Mouse (Mus musculus): ENCODE measurements at regions not wholly inside any gene's neighbourhood (a gene's known extent, or its start where the extent isn't known, plus 50 kb on each side); places are given as distances from the start of the nearest gene placed in this dataset.
"Not testable (repeated sequence)": the region's sequence is repeated elsewhere in the genome, so short reads cannot be mapped to it uniquely, and the experiment has no call there.

DNA sequence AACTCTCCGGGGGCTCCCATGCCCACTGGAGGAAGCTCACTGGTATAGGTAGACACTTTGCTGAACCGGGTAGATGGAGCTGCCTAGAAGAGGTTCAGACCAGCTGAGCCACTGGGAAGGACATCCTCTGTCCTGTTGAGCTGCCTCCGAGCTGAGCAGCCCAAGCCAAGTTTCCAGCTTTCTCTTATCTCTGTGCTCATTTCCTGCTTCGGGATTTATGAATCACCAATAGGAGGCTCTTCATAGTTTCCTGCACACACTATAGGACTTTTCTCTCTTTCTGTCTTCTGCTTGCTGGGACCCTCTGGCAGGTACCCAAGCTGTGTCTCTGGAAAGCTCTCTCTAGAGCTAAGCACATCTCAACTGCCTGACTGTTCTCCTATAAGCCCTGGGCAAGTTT lies 177.4 kb upstream of the Hes1 start:
- intact Hi-C loops (cut with DNase I): no loop called here
- DNase-seq (ENCODE audit: low spot score in 2 of 2): no peak

DNA sequence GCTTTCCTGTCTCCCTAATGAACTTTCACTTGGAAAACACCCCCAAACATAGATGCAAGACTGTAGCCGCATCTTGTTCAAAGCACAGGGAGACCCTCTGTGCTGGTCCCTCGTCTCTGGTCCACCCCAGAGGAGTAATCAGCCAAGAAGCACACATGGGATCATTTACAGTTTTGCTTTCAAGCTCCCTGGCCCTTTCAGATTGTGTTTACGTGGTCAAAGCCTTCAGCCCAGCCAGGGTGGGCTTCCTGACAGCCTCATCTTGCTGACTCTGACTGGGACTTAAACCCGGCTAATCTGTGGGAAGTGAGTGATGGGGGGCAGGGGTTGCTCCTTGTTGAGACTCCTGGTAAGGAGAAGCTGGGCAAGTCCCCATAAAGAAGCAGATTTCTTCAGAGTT lies 174.8 kb upstream of the Hes1 start:
- no peak for DNase-seq (ENCODE audit: low spot score in 2 of 2)
- intact Hi-C loops (cut with DNase I): no loop called here

DNA sequence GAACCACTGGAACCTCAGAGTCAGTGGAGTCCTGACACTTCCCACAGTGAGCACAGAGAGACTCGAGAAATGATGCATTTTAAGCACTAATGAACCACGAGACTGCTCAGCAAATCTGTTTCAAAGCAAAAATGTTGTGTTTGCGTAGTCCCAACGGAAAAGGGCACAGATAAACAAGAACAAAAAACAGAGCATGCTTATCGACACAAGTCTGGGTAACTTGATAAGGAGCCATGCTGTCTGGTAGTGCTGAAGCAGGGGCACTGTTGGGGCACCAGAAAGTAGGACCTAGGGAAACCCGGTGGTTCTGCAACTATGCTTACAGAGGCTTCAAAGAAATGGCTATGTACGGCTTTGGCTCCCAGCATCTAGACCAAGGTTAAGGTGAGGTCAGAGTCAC lies 172.7 kb upstream of the Hes1 start:
- intact Hi-C loops (cut with DNase I): no loop called here
- DNase-seq (ENCODE audit: low spot score in 2 of 2): no peak

DNA sequence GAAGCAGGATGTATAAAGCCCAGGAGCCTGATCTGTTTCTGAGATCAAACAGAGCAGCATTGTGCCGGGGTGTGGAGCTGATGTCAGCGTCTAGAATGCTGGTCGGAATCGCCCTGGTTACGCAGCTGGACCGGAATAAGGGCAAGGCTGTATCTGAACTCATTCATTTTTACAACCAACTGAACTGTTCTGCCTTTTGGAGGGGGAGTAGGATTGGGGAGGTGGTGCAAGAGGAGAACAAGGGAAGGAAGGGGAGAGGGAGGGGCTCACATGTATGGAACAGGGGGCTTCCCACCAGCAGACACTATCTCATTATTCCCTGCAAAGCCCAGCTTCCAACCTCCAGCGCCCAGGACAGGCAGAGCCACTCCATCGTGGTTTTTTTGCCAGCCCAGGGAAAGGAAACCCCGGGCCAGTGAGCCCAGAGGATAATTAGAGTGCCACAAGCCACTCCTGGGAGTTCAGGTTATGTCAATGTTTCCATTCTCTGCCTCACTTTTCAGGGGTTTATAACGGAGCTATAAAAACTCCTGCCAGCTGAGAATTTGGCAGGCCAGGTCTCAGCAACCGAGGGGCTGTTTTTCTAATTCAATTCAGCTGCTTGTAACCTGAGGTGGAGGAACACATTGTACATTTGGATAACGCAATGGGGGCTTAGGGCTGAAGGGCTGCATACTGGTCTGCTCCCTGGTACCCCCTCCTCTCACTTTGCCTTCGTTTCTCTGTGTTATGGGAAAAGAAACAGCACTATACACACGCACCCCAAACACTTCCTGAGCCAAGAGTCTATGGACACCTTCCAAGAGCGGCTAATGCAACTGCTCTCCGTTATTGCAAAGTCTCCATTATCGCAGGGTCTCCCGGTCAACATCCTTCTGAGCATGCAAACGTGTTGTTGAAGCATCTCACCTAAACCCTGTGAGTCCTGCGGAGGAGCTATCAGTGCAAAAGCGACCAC lies 170.0 kb upstream of the Hes1 start:
- intact Hi-C loops (cut with DNase I): no loop called here
- DNase-seq (ENCODE audit: low spot score in 2 of 2): peak in 1 of 2 experiments; percentile 19

DNA sequence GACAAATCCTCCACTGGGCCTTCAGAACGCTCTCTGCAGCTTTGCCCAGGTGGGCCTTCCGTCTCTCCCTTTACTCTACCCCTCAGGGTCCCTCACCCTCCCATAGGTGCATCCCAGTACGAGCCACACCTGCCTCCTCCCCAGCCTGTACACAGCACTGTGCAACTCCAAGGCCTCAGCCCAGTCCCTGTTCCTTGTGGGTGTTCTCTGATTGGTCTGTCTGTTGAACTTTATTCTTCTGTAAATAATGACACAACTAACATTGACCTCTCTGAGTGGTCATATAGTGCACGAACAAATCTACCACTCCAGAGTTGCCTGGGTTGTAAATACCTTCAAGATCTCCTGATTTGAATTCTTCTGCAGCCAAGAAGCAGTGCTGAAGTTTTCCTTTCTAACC lies 167.8 kb upstream of the Hes1 start:
- intact Hi-C loops (cut with DNase I): no loop called here
- DNase-seq (ENCODE audit: low spot score in 2 of 2): no peak

DNA sequence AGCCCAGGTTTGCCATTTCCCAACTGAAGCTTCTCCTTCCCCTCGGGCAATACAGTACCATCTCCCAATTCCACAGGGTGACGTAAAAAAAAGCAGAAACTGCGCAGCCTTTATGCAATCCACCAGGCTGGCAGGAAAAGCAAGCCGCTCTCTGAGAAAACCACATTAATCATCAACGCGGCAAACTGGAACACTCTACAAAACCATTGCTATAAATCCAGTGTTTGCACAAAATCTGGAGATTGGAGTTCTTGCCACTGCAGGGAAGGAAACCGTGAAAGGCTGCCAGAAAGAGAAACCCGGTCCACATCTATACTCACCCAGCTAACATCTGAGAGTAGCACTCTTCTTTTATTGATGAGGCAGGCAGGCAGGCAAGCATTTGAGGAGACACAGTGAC lies 160.7 kb upstream of the Hes1 start:
- intact Hi-C loops (cut with DNase I): no loop called here
- DNase-seq (ENCODE audit: low spot score in 2 of 2): no peak

DNA sequence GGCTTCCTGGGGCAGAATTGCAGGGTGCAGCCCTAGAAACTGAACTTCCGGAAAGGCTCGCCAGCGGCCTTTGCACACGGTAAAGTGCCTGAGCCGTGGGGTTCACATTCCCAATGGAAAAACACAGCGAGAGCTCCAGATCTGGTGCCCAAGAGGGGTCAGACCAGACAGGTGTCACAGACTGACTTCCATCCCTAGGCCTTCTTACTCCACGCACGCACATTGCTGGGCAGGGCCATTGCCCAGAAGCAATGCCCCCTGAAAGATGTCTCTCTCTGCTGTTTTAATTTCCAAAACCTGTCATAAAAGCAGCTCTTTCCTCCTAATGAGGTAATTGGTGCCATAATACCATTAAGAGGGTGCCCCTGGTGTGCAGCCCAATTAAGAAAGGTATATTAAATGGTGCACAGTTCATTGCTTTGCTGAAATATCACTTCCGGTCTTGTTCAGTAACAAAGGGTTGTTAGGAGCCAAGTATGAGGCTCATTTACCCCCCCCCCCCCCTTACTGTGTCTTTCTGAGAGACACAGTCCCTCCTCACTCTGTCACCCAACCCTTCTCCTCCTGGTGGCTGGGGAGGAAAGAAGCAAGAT lies 159.9 kb upstream of the Hes1 start:
- intact Hi-C loops (cut with DNase I): no loop called here
- DNase-seq (ENCODE audit: low spot score in 2 of 2): no peak

DNA sequence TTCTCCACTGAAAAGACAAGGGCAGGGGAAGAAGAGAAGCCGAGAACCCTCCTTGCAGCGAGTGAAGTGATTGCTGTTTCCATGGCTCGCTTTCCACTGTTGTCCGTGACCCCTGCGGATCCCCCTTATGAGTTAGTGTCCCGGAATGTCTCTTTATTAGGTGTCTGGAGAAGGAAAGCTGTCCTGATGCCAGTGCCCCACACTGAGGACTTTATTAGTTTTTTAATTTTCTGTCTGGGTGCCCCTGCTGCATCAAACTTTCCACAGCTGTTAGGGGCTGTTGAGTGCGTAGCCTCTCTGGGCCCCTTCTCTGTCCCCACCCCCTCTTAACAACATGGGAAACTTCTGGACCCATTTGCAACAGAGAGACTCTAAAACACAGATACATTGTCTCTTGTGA lies 156.9 kb upstream of the Hes1 start:
- intact Hi-C loops (cut with DNase I): no loop called here

DNA sequence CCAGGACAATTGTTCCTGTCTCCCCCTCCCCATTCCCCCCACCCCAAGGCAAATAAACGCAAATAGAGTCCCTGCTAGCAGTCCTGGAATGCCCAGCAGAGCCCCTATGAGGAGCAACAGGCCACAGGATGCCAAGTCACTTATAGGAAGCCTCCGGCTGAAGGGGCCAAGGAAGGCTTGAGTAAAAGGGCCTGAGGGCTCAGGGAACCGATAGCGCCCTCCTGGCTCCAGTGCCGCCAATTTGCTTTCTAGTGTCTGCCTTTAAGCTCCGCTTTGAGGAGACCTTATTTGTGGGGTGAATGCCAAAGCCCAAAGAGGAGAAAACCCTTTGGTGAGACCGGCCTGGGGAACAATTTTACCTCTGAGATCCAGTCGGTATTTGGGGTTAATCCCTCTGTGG lies 156.2 kb upstream of the Hes1 start:
- no peak for DNase-seq (ENCODE audit: low spot score in 2 of 2)
- intact Hi-C loops (cut with DNase I): no loop called here

More for the DNA sequence above, 156.9 kb upstream of the Hes1 start:
- no peak for DNase-seq (ENCODE audit: low spot score in 2 of 2)

DNA sequence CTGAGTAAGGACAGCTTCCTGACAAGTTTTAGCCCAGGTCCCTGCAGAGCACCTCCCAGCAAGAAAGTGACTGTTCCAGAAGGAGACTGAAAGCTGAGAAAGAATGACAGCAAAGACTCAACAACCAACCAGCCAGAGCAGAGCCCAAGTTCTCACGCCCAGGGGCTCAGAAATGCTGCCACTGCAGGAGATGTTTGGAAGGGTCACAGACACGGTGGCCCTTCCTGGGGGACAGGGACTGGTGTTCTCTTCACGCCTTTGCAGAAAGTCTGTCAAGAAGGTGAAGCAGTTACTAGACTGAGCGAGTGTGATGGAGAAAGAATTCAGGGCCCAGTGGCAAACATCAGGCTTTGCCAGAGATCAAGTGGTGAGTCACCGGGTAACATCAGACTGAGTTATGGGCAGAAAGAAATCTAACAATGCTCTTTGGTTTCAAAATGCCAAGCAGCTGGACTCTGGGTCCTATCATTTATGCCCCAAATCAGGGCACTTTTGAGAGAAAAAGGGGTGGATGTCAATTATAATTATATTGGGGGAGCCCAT lies 154.2 kb upstream of the Hes1 start:
- no peak for DNase-seq (ENCODE audit: low spot score in 2 of 2)
- intact Hi-C loops (cut with DNase I): no loop called here

DNA sequence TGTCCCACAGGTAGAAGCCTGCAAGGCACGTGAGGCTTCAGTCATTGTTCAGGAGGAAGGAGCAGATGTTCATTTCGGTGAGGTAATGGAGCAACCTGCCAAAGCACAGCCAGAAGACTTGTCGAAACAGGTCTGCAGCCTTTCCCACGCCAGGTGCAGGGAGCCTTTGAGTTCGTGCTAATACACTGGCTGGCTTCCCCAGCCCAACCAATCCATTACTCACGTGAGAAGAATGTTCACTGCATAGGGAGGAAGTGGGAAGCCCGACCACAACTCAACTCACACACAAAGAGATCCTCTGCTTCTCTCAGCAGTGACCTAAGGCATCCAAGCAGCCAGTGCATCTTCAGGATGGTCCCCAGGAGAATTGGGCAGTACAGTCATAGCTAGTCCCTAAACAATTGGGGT lies 153.0 kb upstream of the Hes1 start:
- no peak for DNase-seq (ENCODE audit: low spot score in 2 of 2)
- intact Hi-C loops (cut with DNase I): no loop called here

DNA sequence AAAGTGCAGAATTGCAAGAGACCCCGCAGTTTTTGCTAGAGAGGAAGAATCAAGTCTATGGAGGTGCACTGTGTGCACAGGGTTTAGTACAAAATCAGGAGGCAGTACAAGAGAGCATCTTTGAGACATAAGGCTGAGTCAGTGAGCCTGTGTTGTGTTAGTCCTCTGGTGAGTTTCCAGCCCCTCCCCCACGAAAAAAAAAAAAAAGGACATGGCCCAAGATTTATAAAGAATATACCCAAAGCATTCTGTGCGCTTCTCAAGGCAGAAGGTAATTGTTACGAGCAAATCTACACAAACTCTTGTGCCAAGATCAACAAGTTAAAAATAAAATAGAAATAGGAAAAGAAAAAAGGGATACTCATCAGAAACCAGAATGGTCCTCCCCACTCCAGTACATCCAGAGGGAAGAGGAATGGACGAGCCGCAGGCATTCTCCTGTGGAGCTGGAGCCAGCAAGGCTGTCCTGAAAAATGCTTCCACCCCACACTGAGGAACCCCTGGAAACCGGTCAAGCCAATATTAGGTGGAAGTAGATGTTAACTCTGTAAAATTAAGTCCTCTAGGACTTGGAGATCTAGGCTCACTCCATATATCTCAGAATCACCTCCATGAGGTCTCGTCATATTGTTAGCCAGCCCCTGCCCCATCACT lies 150.7 kb upstream of the Hes1 start:
- intact Hi-C loops (cut with DNase I): no loop called here
- no peak for DNase-seq (ENCODE audit: low spot score in 2 of 2)

DNA sequence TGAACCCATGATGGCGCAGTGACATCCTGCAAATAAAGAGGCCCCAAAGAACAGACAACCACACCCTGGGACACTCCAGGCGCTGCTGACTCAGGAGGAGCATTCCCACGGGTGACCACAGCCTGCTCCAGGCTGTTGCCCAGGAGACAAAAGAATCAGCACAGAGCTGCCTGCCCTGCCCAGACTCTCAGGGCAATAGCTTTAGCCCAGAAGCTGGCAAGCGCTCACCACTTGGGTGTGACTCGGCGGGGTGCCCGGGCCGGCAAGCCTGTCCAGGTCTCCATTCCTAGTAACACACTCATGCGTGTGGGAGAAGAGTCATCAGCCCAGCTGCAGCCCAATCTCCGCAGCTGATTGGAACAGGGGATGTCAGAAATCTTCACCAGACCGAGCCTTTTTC lies 148.8 kb upstream of the Hes1 start:
- peak; percentile 11 to 36 for DNase-seq (ENCODE audit: low spot score in 2 of 2)
- intact Hi-C loops (cut with DNase I): no loop called here

DNA sequence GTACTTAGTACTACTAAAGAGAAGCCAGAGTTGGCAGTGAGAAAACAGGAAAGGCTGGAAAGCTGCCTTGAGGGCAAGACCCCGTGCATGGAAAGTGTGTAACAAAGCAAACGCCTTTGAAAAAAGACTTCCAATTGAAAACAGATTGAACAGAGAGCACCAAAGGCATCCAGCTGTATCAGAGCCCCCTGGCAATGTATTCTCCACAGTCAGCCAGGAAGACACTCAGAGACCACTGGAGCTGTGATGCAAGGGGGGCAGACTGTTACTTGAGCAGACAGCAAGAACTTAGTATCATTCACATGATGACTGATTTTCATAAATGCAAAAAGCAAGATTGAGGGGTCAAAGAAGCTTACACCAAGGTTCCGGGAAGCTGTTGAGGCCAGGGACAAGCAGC lies 146.2 kb upstream of the Hes1 start:
- intact Hi-C loops (cut with DNase I): no loop called here
- DNase-seq (ENCODE audit: low spot score in 2 of 2): no peak

DNA sequence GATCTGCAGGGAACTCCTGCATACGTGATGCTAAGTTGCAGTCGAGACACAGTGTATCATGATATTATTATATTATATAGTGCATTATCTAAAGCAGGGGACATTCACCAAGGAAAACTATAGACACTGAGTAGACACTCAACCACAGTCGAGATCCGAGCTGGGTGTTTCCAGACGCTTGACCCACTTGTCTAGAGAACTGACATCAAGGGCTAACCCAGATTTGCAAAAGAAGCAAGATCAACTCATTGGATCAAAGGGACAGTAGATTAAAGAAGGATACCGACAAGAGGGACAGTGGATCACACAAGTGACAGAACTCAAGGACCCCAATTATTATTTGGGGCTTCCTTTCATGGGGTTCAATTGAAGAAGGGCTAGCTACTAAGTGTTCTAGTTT lies 145.8 kb upstream of the Hes1 start:
- no peak for DNase-seq (ENCODE audit: low spot score in 2 of 2)
- intact Hi-C loops (cut with DNase I): no loop called here

DNA sequence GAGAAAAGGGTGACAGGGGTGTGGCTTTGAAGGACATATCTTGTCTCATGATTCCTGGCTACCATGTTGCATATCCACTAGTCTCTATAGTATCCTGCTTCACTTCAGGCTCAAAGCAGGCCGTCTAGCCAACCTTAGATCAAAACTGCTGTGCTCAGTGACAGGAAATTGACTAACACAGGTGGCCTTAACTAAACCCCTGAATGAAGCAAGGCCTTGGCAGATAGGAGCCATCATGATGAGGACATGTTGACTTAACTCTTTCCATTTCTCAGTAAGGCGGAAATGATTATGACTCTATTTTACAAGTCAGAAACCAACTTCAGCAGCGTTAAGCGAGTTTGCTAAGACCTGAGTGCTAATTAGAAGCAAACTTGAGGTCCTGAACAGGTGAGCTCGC lies 143.2 kb upstream of the Hes1 start:
- DNase-seq (ENCODE audit: low spot score in 2 of 2): no peak
- intact Hi-C loops (cut with DNase I): no loop called here

DNA sequence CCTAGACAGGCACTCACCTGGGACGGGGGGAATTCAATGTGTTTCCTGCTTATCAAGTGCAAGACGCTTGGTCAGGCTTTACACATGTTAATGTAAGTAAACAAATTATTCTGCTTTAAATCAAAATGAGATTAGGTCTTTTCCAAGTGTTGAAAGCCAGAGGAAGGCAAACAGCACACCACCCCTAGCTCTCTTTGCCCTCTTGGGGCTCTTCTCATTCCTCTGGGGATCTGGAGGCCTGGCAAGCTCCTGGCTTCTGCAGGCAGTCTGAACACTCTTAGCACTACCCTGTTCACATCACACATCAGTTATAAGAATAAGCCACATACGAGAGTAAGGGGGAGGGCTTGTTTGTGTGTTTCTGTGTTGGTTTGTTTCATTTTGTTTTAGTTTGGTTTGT lies 142.8 kb upstream of the Hes1 start:
- intact Hi-C loops (cut with DNase I): no loop called here
- DNase-seq (ENCODE audit: low spot score in 2 of 2): no peak

DNA sequence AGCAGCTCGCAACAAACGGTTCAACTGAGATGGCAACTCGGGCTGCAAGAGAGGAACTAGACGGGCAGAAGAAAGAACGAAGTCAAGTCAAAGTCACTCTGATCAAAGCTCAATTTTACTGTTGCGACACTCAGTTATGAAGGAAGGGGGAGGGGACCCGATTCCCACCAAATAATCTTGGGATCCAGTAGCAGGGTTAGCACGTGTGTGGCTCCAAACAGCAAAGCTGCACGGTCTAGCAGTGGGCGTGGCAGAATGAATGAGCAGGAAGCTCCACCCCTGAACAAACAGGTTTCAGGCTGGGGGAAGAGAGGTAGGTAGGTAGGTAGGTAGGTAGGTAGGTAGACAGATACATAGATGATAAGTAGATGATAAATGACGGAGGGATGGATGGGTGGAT lies 136.9 kb upstream of the Hes1 start:
- DNase-seq (ENCODE audit: low spot score in 2 of 2); intact Hi-C loops (cut with DNase I): not testable (repeated sequence)

DNA sequence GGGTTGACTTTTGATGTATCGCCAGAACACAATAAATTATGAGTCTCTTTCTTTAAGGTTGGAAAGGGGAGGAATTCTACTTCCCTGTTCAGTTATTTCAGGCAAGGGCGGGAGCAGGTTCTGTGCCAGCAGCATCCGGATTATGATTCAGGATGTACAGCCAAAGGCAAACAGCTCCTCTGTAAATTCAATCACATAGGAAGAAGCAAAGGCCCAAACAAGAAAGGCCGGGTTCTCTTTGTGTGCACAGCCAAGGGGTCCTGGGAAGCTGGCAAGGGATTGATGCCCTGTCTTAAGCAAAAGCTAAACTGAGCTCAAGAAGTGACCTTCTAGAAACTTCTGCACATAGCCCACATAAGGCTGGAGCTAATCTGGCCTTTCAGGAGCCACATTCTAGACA lies 135.9 kb upstream of the Hes1 start:
- peak in 1 of 2 experiments; percentile 29 for DNase-seq (ENCODE audit: low spot score in 2 of 2)

DNA sequence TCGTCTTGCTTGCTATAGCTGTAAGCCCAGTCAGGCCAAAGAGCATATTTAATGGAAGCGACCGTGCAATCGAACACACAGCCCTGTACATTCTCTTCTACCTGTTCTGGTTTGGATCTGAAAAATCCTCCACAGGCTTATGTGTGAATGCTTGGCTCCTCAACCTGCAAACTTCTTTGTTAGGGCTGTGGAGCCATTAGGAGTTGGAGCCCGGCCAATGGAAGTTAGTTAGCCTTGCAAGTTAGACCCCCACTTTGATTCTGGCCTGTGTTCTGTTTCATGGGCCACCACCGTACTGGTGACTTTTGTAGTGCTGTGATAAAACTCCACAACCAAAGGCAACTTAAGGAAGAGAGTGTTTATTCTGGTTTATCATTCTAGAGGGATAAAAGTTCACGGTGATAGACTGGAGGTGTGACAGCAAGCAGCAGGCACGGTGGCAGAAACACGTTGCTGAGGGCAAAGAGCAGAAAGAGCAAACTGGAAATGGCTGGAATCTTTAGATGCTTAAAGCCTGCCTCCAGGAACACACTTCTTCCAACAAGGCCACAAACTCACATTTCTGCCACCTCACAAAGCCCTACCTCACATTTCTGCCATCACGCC lies 132.3 kb upstream of the Hes1 start:
- intact Hi-C loops (cut with DNase I): no loop called here
- DNase-seq (ENCODE audit: low spot score in 2 of 2): no peak

More for the DNA sequence above, 135.9 kb upstream of the Hes1 start:
- intact Hi-C loops (cut with DNase I): no loop called here
